Mouse (Mus musculus) bone marrow, adult 2 months (tissue): ENCODE data around the gene Ogdh. TPM values are rescaled to one million over a fixed set of nuclear protein-coding genes. Genes with fewer than 3 reads are reported as not detected.

Source experiments
- H3K27ac ChIP-seq: fragments of 200-500 bp; 2 replicates; pipeline ENCODE4 v1.5.1; 2012; ENCODE audit warnings: low read depth, mild to moderate bottlenecking, control low read depth, inconsistent platforms, low read length; ENCODE audit not compliant: control insufficient read depth, poor library complexity, insufficient read depth
- H3K4me1 ChIP-seq: fragments of 200-500 bp; 2 replicates; pipeline ENCODE4 v1.6.1; 2011; ENCODE audit warnings: low read length; ENCODE audit not compliant: control insufficient read depth, insufficient read depth
- H3K4me3 ChIP-seq: fragments of 200-500 bp; replicated peaks from 2 replicates; pipeline ENCODE3; 2011; ENCODE audit warnings: mild to moderate bottlenecking, low read depth, low read length, control low read depth; ENCODE audit not compliant: control insufficient read depth
- CTCF ChIP-seq: fragments of 200-500 bp; IDR thresholded peaks from 2 replicates; pipeline ENCODE4 v1.5.1; 2011; ENCODE audit warnings: low read length, control low read depth; ENCODE audit not compliant: control insufficient read depth, insufficient read depth
- POLR2A ChIP-seq: fragments of 200-500 bp; IDR thresholded peaks from 2 replicates; pipeline ENCODE4 v1.6.1; 2011; ENCODE audit warnings: low read depth, mild to moderate bottlenecking, control low read depth, low read length, borderline replicate concordance; ENCODE audit not compliant: control insufficient read depth
- WGBS: fragments of 180-500 bp; shearing (Covaris S2); methylation state at CpG from one replicate; pipeline ENCODE4 v1.1.7; 2018; 5-methylcytosine and 5-hydroxymethylcytosine counted together
- polyA plus RNA-seq: library from polyadenylated mRNA; stranded (reverse); fragments of >200 nt; gene quantifications from 2 replicates; pipeline ENCODE4 v1.2.4, GENCODE M21; 2011; ENCODE audit warnings: low replicate concordance; ENCODE audit not compliant: missing spikeins, insufficient read depth, insufficient read length

Gene Ogdh
- polyA plus RNA-seq, 1 experiment = 54.8 TPM

DNA sequence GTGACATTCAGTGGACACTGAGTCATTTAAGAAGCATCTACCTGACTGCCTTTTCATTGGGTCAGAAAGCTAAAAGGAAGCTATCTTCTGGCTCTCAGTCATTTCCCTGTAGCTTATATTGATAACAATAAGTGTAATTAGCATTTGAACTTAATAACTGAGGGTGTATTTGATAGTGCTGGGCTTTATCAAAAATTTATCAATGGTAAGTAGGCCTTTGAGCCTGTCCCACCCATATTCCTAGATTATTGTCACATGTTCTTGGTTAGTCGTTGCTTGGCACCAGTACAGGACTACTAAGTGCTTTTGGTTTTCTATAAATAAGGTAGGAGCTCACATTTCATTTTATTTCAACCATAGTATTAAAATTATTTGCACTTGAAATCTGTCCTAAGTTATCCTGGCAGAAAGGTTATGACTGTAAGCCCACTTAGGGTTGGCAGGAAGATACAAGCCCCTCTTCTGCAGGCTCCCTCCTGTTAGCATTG lies 14.6 kb downstream of the Ogdh start:
- Histone ChIP-seq H3K4me1 (no peaks in the 10 kb centered on the region; the same call in 1 of the 2 replicates), H3K4me3 (no peak overlapping the region), H3K27ac (no peak overlapping the region)
- TF ChIP-seq POLR2A = no peak
- no peak for TF ChIP-seq CTCF
- WGBS = 64% methylated on average over 1 of the region's 1 CpGs

DNA sequence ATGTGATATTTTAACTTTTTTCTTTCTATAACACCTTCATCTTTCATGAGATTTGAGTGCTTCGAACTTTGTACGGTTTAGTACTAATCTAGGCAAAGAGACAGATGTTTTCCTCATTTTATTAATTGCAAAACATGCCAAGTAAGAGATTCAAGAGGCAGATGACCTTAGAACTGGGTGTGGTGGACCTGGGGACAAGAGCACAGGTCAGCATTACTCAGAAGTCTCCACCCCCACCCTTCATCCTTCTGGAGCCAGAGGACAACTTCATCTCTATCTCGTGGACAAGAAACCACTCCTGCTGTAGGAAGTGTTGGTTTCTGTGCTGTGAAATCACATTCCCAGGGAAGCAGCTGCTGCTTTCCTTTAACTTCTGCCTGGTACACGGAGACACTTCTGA lies 16.7 kb downstream of the Ogdh start:
- Histone ChIP-seq H3K4me3 (no peak overlapping the region), H3K27ac (no peak overlapping the region), H3K4me1 (no peaks in the 10 kb centered on the region; the same call in 1 of the 2 replicates)
- 86% methylated on average over 4 of the region's 4 CpGs for WGBS
- TF ChIP-seq POLR2A (no peak), CTCF (no peak)

DNA sequence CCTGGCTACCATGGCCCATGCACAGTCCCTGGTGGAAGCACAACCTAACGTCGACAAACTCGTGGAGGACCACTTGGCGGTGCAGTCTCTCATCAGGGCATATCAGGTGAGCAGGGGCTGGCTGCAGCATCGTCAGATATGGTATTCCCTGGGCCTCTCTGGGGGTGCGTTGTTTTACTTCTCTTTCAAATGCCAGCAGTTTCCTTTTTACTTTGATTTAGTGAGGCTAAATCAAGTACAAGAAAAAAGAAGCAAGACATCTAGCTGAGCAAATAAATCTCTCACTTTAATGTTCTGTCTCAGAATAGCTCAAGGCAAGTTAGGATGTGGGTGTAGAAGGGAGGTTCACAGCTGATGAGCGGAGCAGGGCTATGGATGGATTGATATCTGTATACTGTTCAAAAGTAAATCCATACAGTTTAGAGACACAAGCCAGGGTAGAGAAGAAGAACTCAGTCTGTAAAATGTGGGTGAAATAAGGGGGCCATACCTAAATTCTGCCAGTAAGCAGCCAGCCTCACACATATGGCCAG lies 22.5 kb downstream of the Ogdh start:
- no peak for TF ChIP-seq CTCF
- no peak for TF ChIP-seq POLR2A
- WGBS = 57% methylated on average over 7 of the region's 7 CpGs
- Histone ChIP-seq H3K4me3 (no peak overlapping the region), H3K27ac (no peak overlapping the region), H3K4me1 (no peaks in the 10 kb centered on the region)

DNA sequence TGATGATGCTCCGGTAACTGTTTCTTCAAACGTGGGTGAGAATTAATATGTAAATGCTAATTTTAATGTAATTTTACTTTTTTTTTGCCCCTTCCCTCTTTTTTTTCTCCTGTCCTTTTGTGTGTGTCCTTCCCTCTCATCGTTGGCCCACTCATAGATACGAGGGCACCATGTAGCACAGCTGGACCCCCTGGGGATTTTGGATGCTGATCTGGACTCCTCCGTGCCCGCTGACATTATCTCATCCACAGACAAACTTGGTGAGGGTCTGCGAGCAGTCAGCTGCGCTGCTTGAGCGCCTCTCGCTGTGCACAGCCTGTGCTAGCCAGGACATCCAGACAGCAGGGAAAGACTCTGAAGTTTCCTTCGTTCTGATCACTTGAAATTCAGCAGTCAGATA lies 25.4 kb downstream of the Ogdh start:
- WGBS = 93% methylated on average over 11 of the region's 11 CpGs
- no peaks in the 10 kb centered on the region for H3K4me1 ChIP-seq
- H3K27ac ChIP-seq = no peak overlapping the region
- TF ChIP-seq POLR2A = no peak
- no peak for TF ChIP-seq CTCF
- no peak overlapping the region for H3K4me3 ChIP-seq

DNA sequence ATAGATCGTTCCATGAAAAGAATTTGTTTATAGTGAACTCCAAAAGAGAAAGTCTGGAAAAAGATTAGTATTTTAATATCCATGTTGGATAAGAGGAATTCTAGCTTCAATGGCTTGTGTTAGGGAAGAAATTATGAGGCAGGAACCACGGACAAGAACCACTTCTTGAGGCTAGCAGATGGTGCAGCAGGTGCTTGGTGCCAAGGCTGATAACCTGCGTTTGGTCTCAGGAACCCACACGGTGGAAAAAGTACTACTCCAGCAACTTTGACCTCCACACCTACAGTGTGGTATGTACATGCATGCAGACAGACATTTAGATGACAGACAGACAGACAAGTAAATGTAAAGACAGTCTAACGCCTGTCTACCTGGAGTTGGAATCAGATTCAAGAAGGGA lies 27.1 kb downstream of the Ogdh start:
- H3K4me3 ChIP-seq = no peak overlapping the region
- TF ChIP-seq CTCF (no peak), POLR2A (no peak)
- 83% methylated on average over 5 of the region's 5 CpGs for WGBS
- H3K27ac ChIP-seq = no peak overlapping the region
- no peaks in the 10 kb centered on the region for H3K4me1 ChIP-seq

GRCm38 (mm10) chr11:6319374-6319773 lies 27.9 kb downstream of the Ogdh start:
- no peak overlapping the region for H3K27ac ChIP-seq
- TF ChIP-seq CTCF (no peak), POLR2A (no peak)
- WGBS = 13% methylated on average over 2 of the region's 2 CpGs
- H3K4me1 ChIP-seq = no peaks in the 10 kb centered on the region; the same call in 1 of the 2 replicates
- no peak overlapping the region for H3K4me3 ChIP-seq

GRCm38 (mm10) chr11:6322086-6322485 lies 30.7 kb downstream of the Ogdh start:
- WGBS = 84% methylated on average over 2 of the region's 2 CpGs
- no peak overlapping the region for H3K4me3 ChIP-seq
- no peak for TF ChIP-seq POLR2A
- TF ChIP-seq CTCF = no peak
- H3K27ac ChIP-seq = no peak overlapping the region
- H3K4me1 ChIP-seq = no peaks in the 10 kb centered on the region; the same call in 1 of the 2 replicates

- TF ChIP-seq CTCF (no peak), POLR2A (no peak)
- no peaks in the 10 kb centered on the region; the same call in 1 of the 2 replicates for H3K4me1 ChIP-seq
- WGBS = 85% methylated on average over 5 of the region's 5 CpGs
Observed at GRCm38 (mm10) chr11:6323348-6323747, 31.9 kb downstream of the Ogdh start.

DNA sequence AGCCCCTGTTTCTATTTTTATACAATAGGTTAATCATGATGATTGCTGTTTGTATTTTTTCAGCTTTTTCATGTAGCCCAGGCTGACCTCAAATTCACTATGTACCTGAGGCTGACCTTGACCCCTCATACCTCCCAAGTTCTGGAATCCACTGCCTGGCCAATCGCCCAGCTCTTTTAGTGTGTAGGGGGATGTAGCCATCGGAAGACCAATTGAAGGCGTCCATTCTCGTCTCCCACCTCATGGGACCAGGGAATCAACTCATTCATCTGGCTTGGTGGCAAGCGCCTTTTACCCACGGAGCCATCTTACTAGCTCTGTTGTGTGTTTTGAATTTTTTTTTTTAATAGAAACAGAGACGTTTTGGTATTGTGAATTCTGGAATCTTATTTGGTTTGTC lies 39.8 kb downstream of the Ogdh start:
- 83% methylated on average over 7 of the region's 7 CpGs for whole genome bisulfite sequencing
- no peaks in the 10 kb centered on the region; the same call in 1 of the 2 replicates for H3K4me1 ChIP-seq
- no peak overlapping the region for H3K27ac ChIP-seq
- H3K4me3 ChIP-seq = no peak overlapping the region
- TF ChIP-seq POLR2A (no peak), CTCF (no peak)

More at GRCm38 (mm10) chr11:6323348-6323747, 31.9 kb downstream of the Ogdh start:
- no peak overlapping the region for H3K27ac ChIP-seq
- H3K4me3 ChIP-seq = no peak overlapping the region
